Mouse (Mus musculus) heart, postnatal 0 days (tissue): ENCODE data around the gene Otol1.

Experiments
- CTCF ChIP-seq: IDR thresholded peaks from 2 replicates; pipeline ENCODE4 v1.5.1; 2016; ENCODE audit warnings: antibody characterized with exemption, control low read depth, low read depth
- EP300 ChIP-seq: IDR thresholded peaks from 2 replicates; pipeline ENCODE4 v1.6.1; 2016; ENCODE audit warnings: antibody characterized with exemption, low read depth

DNA sequence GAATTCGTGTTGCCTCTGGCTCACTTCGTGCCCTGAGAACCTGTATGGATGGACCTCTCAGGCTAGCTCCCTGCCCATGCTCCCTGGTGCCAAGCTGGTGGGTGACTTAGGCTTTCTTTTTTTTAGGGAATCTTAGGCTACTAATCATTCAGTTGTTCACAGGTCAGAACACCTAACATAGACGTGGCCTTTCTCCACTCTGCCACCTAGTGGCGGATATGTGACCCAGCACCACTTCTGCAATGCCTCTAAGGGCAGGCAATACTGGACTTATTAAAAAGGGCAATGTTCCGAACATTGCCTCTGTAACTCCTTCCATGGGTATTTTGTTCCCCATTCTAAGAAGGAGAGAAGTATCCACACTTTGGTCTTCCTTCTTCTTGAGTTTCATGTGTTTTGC is 45.2 kb upstream of the Otol1 start:
- TF ChIP-seq CTCF (peak; percentile 60), EP300 (no peak)
